Comparison of ENCODE assay signal across 24 mouse cellular contexts in genomic region chr5:103102176-103102575, GRCm38 (mm10).
DNase-seq lines count a peak whose midpoint lies in the region; ATAC-seq and TF ChIP-seq lines count a peak whose summit lies in the region.
"Had no signal": no experiment of that assay in that cellular context is flagged by ENCODE, and none has a peak within 500 bp of the region (broad histone marks: within the 10 kb centered on the region; RNA-seq: fewer than 3 reads in every experiment).

No protein-coding gene starts in this region.

- H3K27ac ChIP-seq in left cerebral cortex, adult 2 months: peak overlapping the region; percentile 50
- H3K27ac ChIP-seq: embryonic facial prominence, embryonic 12.5 days; embryonic facial prominence, embryonic 15.5 days; hindbrain, embryonic 10.5 days; intestine, embryonic 15.5 days had no signal

- TF ChIP-seq CTCF in left cerebral cortex, adult 2 months (IDR thresholded peaks at IDR 0.05): no peak

- intact Hi-C loops in left cerebral cortex, adult 2 months (cut with DNase I): no loop called here
- intact Hi-C loops in left cerebral cortex, postnatal 14 days (cut with DNase I): no loop called here

- ATAC-seq in cerebellum, adult (ENCODE audit: insufficient number of reproducible peaks, low FRiP score, low TSS enrichment): 0 out of 2 replicates have a peak, but pooled peaks have one; percentile 26
- ATAC-seq: forebrain, embryonic 14.5 days; forebrain, postnatal 0 days; hindbrain, embryonic 16.5 days; intestine, embryonic 15.5 days had no signal

- H3K4me3 ChIP-seq in left cerebral cortex, adult 2 months: no peak overlapping the region
- H3K4me3 ChIP-seq: embryonic facial prominence, embryonic 12.5 days; embryonic facial prominence, embryonic 15.5 days; hindbrain, embryonic 10.5 days; hindbrain, embryonic 13.5 days; intestine, embryonic 15.5 days had no signal

- no peak for DNase-seq in cerebellum, adult 11 months
- DNase-seq in cerebellum, adult 8-10 months: peak; percentile 33
- no peak for DNase-seq in cerebellum, adult 11-12 months
- no peak for DNase-seq in left cerebral cortex, adult 2 months (ENCODE audit: extremely low spot score in 1 of 2, low spot score in 2 of 2)
- DNase-seq in left cerebral cortex, postnatal 14 days (ENCODE audit: low spot score in 2 of 2): no peak
- DNase-seq in brain, adult 2 months (ENCODE audit: low read depth, low spot score): peak; percentile 64
- no peak for DNase-seq in frontal cortex, postnatal 10 days (ENCODE audit: low spot score in 2 of 2)
- DNase-seq: adrenal gland, adult 2 months; adrenal gland, postnatal 14 days; forebrain, postnatal 0 days; gastrocnemius, postnatal 10 days; gastrocnemius, postnatal 36 days; heart, adult 11 months; heart, postnatal 36 days; kidney, adult 11 months; kidney, adult 8-10 months had no signal

Comparison
In these comparisons a context has a peak if more than half of its experiments do, and no peak if none do; other contexts are left out.
1. DNase-seq: peak in cerebellum, adult 8-10 months (single experiment) and brain, adult 2 months (single experiment); none in cerebellum, adult 11 months (single experiment), cerebellum, adult 11-12 months (single experiment), left cerebral cortex, adult 2 months (0 of 2), left cerebral cortex, postnatal 14 days (0 of 2) and frontal cortex, postnatal 10 days (0 of 2).